Mouse (Mus musculus) limb, embryonic 10.5 days (tissue): ENCODE measurements around the gene Gsdma. TPM values are rescaled to one million over a fixed set of nuclear protein-coding genes. Genes with fewer than 3 reads are reported as not detected.

Source experiments
- DNase-seq: peaks from one replicate; pipeline ENCODE4 v3.0.0-alpha.2; 2017; ENCODE audit warnings: low spot score
- H3K27ac ChIP-seq: fragments of 300-500 bp; sonication (generic); 2 replicates; pipeline ENCODE4 v1.5.1; 2016; ENCODE audit warnings: mild to moderate bottlenecking
- H3K27me3 ChIP-seq: fragments of 300-500 bp; sonication (generic); 2 replicates; pipeline ENCODE4 v1.6.1; 2016; ENCODE audit warnings: low read depth, mild to moderate bottlenecking; ENCODE audit not compliant: poor library complexity, severe bottlenecking
- H3K36me3 ChIP-seq: fragments of 300-500 bp; sonication (generic); 2 replicates; pipeline ENCODE4 v1.6.1; 2016; ENCODE audit warnings: mild to moderate bottlenecking, moderate library complexity
- H3K4me1 ChIP-seq: fragments of 300-500 bp; sonication (generic); 2 replicates; pipeline ENCODE4 v1.6.1; 2016
- H3K4me3 ChIP-seq: fragments of 300-500 bp; sonication (generic); 2 replicates; pipeline ENCODE4 v1.5.1; 2016; ENCODE audit warnings: mild to moderate bottlenecking, moderate library complexity
- H3K9me3 ChIP-seq: fragments of 300-500 bp; sonication (generic); replicated peaks from 2 replicates; pipeline ENCODE4 v1.6.1; 2016; ENCODE audit warnings: mild to moderate bottlenecking
- WGBS: fragments of 180-500 bp; shearing (Covaris S2); methylation state at CpG from one replicate; pipeline ENCODE4 v1.1.7; 2016; 5-methylcytosine and 5-hydroxymethylcytosine counted together
- polyA plus RNA-seq: library from polyadenylated mRNA; unstranded; fragments of >200 nt; fragmentation: Nextera tagmentation; extraction: Ambion mirVana; gene quantifications from 2 replicates; pipeline ENCODE4 v1.2.1, GENCODE M21; 2016

Gene Gsdma
- polyA plus RNA-seq, 1 experiment from 2014 or later, result 0.05 TPM

DNA sequence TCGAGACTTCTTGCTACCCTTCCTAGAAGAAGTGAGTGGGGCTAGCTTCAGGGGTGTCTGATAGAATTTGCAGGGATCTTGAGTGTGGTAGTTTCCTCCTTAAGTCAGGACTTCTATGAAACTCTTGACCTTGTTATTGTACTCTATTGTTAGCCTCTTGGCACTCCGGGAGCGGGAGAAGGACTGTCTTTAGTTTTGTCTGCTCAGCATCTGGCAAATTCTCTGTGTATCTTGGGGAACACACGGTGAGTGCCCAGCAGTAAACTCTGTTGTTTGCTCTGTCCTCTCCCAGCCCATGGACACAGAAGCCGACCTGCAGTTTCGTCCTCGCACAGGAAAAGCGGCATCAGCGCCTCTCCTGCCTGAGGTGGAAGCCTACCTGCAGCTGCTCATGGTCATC is 21.5 kb downstream of the Gsdma start:
- H3K36me3 ChIP-seq, result peaks cover 59% of the 10 kb centered on the region
- H3K27ac ChIP-seq, result no peak overlapping the region
- DNase-seq, result no peak
- 95% methylated on average over 9 of the region's 9 CpGs for WGBS
- no peaks in the 10 kb centered on the region for H3K9me3 ChIP-seq
- no peak overlapping the region for H3K4me3 ChIP-seq
- no peaks in the 10 kb centered on the region for H3K27me3 ChIP-seq
- H3K4me1 ChIP-seq, result peaks cover 14% of the 10 kb centered on the region

DNA sequence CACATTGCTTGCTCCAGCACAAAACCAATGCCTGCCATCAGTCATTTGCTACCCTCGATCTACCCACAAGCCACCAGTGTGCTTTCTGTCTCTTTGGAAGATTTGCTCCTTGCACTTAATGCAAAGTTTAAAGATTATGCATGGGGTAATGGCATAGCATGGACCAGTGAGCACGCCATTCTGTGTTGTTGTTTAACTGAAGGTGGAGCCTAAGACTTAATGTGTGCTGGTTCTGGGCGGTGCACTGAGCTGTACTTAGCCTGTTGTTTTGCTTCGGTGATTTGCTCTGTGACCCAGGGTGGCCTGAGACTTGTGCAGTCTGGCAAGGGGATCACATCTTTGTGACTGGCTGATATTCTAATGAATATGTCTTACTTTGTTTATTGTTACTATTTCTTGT is 22.8 kb downstream of the Gsdma start:
- H3K27ac ChIP-seq, result no peak overlapping the region
- no peaks in the 10 kb centered on the region for H3K27me3 ChIP-seq
- DNase-seq, result no peak
- H3K4me1 ChIP-seq, result peaks cover 8% of the 10 kb centered on the region
- H3K36me3 ChIP-seq, result peaks cover 73% of the 10 kb centered on the region
- WGBS, result 91% methylated on average over 4 of the region's 4 CpGs
- H3K4me3 ChIP-seq, result no peak overlapping the region
- no peaks in the 10 kb centered on the region for H3K9me3 ChIP-seq

DNA sequence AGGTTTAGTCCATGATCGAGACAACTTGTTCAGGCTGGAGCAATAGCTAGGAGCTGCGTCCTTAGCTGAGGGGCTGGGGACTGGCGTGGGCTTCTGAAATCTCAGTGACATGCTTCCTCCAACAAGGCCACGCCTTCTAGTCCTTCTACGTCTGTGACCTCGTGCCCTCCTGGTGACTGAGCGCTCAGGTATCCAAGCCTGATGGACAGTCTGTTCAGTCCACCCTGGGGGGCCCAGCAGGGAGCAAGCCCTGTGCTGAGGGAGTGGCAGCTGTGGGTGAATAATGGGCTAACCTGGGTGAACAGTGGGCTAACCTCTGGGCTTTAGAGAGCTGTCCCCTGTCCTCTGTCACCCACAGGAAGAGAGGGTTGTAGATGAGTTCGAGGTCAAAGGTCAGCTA is 23.9 kb downstream of the Gsdma start:
- Histone ChIP-seq H3K9me3 (no peaks in the 10 kb centered on the region), H3K36me3 (peaks cover 83% of the 10 kb centered on the region), H3K4me3 (no peak overlapping the region), H3K4me1 (peaks cover 8% of the 10 kb centered on the region), H3K27me3 (no peaks in the 10 kb centered on the region), H3K27ac (no peak overlapping the region)
- no peak for DNase-seq
- WGBS, result 86% methylated on average over 8 of the region's 8 CpGs

DNA sequence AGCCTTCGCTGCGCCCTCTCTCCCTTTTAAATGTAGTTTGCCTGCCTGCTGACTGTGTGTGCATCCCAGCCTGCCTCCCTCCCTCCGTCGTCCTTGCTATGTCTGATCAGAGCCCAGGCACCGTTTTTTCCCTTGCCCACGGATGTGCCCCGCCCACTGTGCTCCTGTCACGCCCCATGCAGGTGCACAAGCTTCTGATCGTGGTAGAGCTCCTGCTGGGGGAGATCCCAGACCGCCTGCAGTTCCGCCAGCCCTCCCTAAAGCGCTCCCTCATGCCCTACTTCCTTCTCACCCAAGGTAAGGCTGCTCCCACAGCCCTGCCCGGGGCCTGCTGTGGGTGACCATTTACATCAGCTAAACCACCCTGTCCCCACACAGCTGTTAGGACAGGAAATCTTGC is 29.1 kb downstream of the Gsdma start:
- DNase-seq, result no peak
- H3K4me3 ChIP-seq, result no peak overlapping the region
- no peak overlapping the region for H3K27ac ChIP-seq
- H3K4me1 ChIP-seq, result no peaks in the 10 kb centered on the region
- H3K27me3 ChIP-seq, result no peaks in the 10 kb centered on the region
- H3K36me3 ChIP-seq, result peaks cover 91% of the 10 kb centered on the region
- no peaks in the 10 kb centered on the region for H3K9me3 ChIP-seq
- 84% methylated on average over 13 of the region's 13 CpGs for WGBS

DNA sequence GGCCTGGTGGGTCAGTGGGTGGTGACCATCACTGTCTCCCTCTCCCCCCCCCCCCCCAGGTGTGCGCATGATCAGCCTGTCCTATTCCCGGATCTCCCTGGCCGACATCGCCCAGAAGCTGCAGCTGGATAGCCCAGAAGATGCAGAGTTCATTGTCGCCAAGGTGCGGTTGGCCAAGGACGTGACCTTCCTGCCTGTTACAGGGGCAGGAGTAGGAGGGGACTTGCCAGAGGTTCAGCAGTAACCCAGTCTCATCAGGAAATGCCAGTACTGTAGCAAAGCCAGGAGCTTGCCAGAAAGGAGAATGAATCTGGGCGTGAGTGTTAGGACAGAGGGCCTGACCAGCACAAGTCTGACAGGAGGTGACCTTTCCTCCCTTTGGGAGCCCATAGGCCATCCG is 29.6 kb downstream of the Gsdma start:
- Histone ChIP-seq H3K4me3 (no peak overlapping the region), H3K36me3 (peaks cover 86% of the 10 kb centered on the region), H3K27ac (no peak overlapping the region), H3K9me3 (no peaks in the 10 kb centered on the region), H3K27me3 (no peaks in the 10 kb centered on the region), H3K4me1 (no peaks in the 10 kb centered on the region)
- WGBS, result 95% methylated on average over 9 of the region's 9 CpGs
- DNase-seq, result no peak

DNA sequence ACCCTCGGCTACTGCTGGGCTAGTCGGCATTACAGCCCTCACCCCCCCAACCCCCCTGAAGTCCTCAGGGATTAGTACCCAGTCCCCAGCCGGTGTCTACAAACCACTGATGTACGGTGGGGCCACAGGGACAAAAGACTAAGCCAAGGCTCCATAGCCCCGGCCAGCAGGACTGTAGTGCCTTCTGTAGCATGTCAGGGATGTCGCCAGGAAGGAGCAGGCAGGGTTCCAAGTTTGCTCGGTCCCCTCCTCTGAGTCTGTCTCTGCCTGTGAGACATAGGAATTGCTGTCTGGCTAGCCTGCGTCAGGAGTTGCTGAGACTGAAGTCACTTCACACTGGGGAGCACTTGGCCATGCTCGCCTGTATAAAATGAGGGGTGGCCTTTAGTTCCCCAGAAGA is 30.1 kb downstream of the Gsdma start:
- DNase-seq, result no peak
- Histone ChIP-seq H3K27ac (no peak overlapping the region), H3K27me3 (no peaks in the 10 kb centered on the region), H3K4me3 (no peak overlapping the region), H3K36me3 (peaks cover 82% of the 10 kb centered on the region), H3K4me1 (no peaks in the 10 kb centered on the region), H3K9me3 (no peaks in the 10 kb centered on the region)
- 90% methylated on average over 9 of the region's 9 CpGs for WGBS

DNA sequence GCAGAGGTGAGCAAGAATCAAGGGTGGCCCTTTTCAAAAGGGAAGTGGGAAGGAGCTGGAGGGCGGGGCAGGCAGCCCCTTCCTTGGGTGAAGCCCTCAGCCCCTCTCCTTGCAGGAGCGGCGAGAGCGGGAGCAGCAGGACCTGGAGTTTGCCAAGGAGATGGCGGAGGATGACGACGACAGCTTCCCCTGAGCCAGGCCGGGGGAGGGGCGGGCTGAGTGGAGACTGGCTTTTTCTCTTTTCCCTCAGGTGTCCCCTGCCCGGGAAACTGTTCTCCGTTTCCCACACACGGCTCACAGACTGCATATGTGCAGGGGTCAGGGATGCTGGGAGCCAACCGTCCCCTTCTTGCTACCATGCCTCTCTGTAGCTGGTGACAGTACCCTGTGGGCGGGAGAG is 31.3 kb downstream of the Gsdma start:
- Histone ChIP-seq H3K36me3 (peaks cover 71% of the 10 kb centered on the region), H3K4me1 (peaks cover 5% of the 10 kb centered on the region; the same call in 1 of the 2 replicates), H3K4me3 (no peak overlapping the region), H3K9me3 (no peaks in the 10 kb centered on the region), H3K27me3 (0 out of 2 replicates have a peak, but pooled peaks cover 2% of the 10 kb centered on the region), H3K27ac (no peak overlapping the region)
- 82% methylated on average over 14 of the region's 14 CpGs for WGBS
- DNase-seq, result no peak

DNA sequence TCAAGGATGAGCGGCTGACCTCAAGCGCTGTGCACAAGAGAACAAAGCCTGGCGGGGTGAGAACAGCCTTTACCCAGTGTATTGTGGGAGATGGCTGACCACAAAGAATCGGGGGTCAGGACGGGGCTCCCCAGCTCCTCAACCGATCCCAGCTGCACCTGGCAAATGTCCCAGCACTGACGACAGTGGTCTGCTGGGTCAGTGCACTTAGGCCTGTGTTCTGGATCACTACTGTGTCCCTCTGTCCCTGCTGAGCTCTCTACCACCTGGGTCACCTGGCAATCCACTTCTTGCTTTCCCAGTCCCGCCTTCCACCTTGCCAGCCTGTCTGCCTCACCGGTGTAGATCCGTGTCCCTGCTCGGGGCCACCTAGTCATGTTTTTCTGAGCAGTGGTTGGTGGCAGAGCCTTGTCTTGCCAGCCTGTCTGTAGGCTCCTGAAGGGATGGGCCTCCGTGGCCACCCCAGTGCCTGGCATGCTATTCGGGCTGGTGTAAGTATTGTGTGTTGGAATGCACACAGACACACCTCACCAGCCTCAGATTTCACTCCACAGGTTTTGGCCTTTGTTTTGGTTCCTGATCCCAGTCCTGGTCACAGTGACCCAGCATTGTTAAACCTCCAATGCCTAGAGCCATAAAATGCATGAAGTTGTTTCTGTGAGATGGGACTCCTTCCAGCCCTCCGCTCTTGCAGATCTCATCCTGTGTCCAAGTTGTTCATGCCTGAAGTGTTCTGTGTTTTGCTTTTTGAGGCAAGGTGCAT is 32.5 kb downstream of the Gsdma start:
- Histone ChIP-seq H3K36me3 (peaks cover 59% of the 10 kb centered on the region), H3K27ac (no peak overlapping the region), H3K9me3 (no peaks in the 10 kb centered on the region), H3K4me1 (peaks cover 18% of the 10 kb centered on the region), H3K4me3 (no peak overlapping the region), H3K27me3 (peaks cover 14% of the 10 kb centered on the region; the same call in 1 of the 2 replicates)
- no peak for DNase-seq
- WGBS, result 89% methylated on average over 14 of the region's 14 CpGs

DNA sequence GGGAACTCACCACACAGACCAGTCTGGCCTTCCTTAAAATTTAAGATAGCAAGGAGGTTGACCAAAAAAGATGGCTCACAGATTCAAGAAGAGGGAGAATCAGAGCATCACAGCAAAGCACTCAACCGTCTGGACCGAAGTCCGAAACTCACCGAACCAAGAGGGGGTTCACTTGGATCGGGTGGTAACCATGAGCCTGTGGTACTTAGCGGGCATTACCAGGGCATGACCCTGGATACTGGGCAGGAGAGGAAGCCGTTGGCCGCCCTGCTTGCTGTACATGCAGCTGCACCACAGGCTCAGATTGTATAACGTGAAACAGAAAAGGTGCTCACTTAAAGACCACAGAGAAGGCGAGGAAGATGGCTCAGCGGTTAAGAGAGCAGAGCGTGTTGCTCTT is 33.1 kb downstream of the Gsdma start:
- Histone ChIP-seq H3K27me3 (peaks cover 20% of the 10 kb centered on the region; the same call in 1 of the 2 replicates), H3K36me3 (peaks cover 53% of the 10 kb centered on the region), H3K4me3 (no peak overlapping the region), H3K9me3 (no peaks in the 10 kb centered on the region), H3K4me1 (peaks cover 23% of the 10 kb centered on the region), H3K27ac (no peak overlapping the region)
- DNase-seq, result no peak
- 92% methylated on average over 12 of the region's 12 CpGs for WGBS

DNA sequence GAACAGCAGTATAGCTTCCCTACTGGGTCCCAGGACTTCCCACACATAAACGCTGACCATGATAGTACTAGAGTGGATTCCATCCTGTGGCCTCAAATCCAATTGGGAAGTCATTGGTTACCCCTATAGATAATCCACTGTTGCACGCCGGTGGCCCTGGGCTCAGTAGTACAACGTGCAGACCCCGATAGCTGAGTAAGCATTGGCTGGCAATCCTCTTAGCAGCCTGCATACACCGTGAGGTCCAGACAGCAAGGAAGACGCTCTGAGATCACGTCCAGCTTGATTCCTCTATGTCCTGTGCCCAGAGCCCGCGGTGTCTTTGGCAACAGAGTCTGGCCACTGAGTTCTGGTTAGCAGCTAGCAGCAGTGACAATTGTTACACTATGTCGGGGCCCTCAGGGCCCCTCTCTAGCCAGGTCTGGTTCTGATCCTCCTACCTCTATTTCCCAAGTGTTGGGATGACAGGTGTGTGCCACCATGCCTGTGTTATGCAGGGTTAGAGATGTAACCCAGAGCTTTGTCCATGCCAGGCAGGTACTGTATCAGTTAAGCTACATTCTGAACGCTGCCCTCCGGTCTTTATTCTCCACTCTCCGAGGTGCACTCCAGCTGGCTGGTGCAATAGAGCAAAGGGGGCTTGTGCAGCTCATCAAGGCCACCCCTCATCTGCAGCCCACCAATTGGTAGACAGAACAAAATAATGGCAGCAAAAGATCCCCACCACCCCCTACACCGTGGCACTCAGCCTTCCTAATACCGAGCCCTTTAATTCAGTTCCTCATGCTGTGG is 34.9 kb downstream of the Gsdma start:
- Histone ChIP-seq H3K4me1 (peaks cover 28% of the 10 kb centered on the region), H3K36me3 (peaks cover 37% of the 10 kb centered on the region), H3K27me3 (peaks cover 22% of the 10 kb centered on the region; the same call in 1 of the 2 replicates), H3K4me3 (no peak overlapping the region), H3K27ac (no peak overlapping the region), H3K9me3 (no peaks in the 10 kb centered on the region)
- 87% methylated on average over 16 of the region's 16 CpGs for WGBS
- no peak for DNase-seq

DNA sequence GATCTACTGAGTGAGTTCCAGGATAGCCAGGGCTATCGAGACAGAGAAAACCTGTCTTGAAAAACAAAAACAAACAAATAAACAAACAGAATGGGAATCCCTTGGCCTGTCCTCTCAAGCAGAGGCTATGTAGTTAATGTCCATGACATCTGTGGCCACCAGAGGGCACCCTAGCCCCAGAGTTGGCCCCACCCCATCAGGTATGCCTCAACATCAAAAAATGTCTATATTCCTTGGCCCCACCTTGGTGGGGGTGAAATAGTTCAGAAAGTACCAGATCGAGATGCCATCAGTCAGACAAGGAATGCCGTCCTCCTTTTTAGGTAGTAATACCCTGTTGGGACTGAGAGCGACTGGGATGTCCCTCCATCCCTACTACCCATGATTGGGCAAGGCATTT is 35.8 kb downstream of the Gsdma start:
- peaks cover 22% of the 10 kb centered on the region; the same call in 1 of the 2 replicates for H3K27me3 ChIP-seq
- no peak overlapping the region for H3K27ac ChIP-seq
- peak; percentile 81 for DNase-seq
- peaks cover 37% of the 10 kb centered on the region for H3K36me3 ChIP-seq
- H3K4me3 ChIP-seq, result no peak overlapping the region
- H3K9me3 ChIP-seq, result no peaks in the 10 kb centered on the region
- peaks cover 28% of the 10 kb centered on the region for H3K4me1 ChIP-seq
- WGBS, result 40% methylated on average over 4 of the region's 4 CpGs

DNA sequence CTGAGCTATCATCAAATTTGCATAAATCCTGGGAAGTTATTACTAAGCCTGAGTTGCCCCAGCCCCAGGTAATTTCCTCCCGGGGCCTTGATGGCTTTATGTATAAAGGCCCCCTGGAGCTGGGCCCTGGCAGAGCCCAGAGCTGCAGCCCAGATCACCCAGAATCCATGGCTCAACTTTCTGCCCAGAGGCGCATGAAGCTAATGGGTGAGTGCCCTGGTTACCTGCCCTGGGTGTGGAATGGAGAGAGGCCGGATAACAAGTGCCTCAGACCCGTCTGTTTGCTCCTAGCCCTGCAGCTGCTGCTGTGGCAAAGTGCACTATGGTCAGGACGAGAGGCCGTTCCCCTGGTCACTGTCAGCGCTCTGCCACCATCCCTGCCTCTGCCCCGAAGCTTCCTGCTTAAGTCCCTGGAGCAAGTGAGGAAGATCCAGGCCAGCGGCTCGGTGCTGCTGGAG is 37.1 kb downstream of the Gsdma start, which contains the start of gene Csf3:
Gene Csf3 (plus strand): TSS at position 51 of the 458 bp plus-strand sequence.
- WGBS, result 42% methylated on average over 10 of the region's 10 CpGs
- H3K27ac ChIP-seq, result peak within 1 kb of the TSS; percentile 21; the same call in 1 of the 2 replicates

DNA sequence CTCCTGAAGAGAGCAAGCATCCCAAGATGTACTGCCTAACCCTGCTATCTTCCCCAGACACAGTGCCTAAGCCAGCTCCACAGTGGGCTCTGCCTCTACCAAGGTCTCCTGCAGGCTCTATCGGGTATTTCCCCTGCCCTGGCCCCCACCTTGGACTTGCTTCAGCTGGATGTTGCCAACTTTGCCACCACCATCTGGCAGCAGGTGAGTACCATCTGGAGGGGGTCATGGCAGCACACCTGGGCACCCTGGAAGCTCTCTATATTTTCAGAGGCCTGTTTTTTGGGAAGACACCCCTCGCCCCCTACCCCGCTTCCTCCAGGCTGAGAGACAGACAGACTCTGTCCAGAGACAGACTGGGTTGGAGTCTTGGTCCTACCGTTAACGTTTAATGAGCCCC is 38.2 kb downstream of the Gsdma start:
- Histone ChIP-seq H3K36me3 (peaks cover 39% of the 10 kb centered on the region), H3K4me1 (peaks cover 28% of the 10 kb centered on the region), H3K27ac (no peak overlapping the region), H3K4me3 (no peak overlapping the region), H3K27me3 (peaks cover 22% of the 10 kb centered on the region; the same call in 1 of the 2 replicates), H3K9me3 (no peaks in the 10 kb centered on the region)
- no peak for DNase-seq
- WGBS, result 71% methylated on average over 5 of the region's 5 CpGs

More for the DNA sequence above, 37.1 kb downstream of the Gsdma start, which contains the start of gene Csf3:
- Histone ChIP-seq H3K36me3 (peaks cover 37% of the 10 kb centered on the region), H3K4me3 (no peak within 1 kb of the TSS), H3K4me1 (peaks cover 28% of the 10 kb centered on the region), H3K27me3 (peaks cover 22% of the 10 kb centered on the region; the same call in 1 of the 2 replicates), H3K9me3 (no peaks in the 10 kb centered on the region)
- DNase-seq, result no peak
